Mouse (Mus musculus) CH12.LX (cell line): ENCODE data around the gene Cfap61. TPM values are rescaled to one million over a fixed set of nuclear protein-coding genes. Genes with fewer than 3 reads are reported as not detected.
"Not testable (repeated sequence)": the region's sequence is repeated elsewhere in the genome, so short reads cannot be mapped to it uniquely, and the experiment has no call there.

Experiments
- DNase-seq: peaks from one replicate; pipeline ENCODE4 v3.0.0-alpha.2; 2013; ENCODE audit errors: extremely low read depth
- H3K27ac ChIP-seq: 2 replicates; pipeline ENCODE4 v1.5.1; 2012; ENCODE audit warnings: low read depth, mild to moderate bottlenecking, control low read depth, moderate library complexity; ENCODE audit not compliant: insufficient read depth
- H3K27me3 ChIP-seq: replicated peaks from 2 replicates; pipeline ENCODE3; 2012; ENCODE audit warnings: inconsistent platforms
- H3K36me3 ChIP-seq, 2 experiments: replicated peaks in 1 of 2; 2 replicates each; pipeline versions ENCODE3 to v1.6.1; 2012; ENCODE audit warnings: inconsistent platforms in 1 of 2, low read length in 1 of 2, mild to moderate bottlenecking in 1 of 2, mixed read lengths in 1 of 2, moderate library complexity in 1 of 2; ENCODE audit not compliant: control insufficient read depth in 1 of 2, insufficient read depth in 1 of 2
- H3K4me1 ChIP-seq, 2 experiments: 2 replicates each; pipeline ENCODE4 v1.6.1; 2012; ENCODE audit warnings: inconsistent platforms in 1 of 2, moderate library complexity in 1 of 2; ENCODE audit not compliant: insufficient read depth in 2 of 2, control insufficient read depth in 1 of 2
- H3K4me2 ChIP-seq: 2 replicates; pipeline ENCODE4 v1.6.1; 2012; ENCODE audit warnings: low read depth, mild to moderate bottlenecking, control low read depth; ENCODE audit not compliant: poor library complexity, insufficient read depth, severe bottlenecking
- H3K4me3 ChIP-seq, 3 experiments: fragments of 150-350 bp in 1 of 3; sonication (generic) in 1 of 3; replicated peaks in 1 of 3; 2 replicates each; pipeline versions ENCODE3 to v1.5.1; 2011 to 2012; ENCODE audit warnings: low read depth in 2 of 3, low read length in 2 of 3, mild to moderate bottlenecking in 2 of 3, moderate library complexity in 2 of 3, control low read depth in 1 of 3, improper control_type of control experiment in 1 of 3, inconsistent platforms in 1 of 3, mixed read lengths in 1 of 3; ENCODE audit not compliant: poor library complexity in 1 of 3
- H3K79me2 ChIP-seq: replicated peaks from 2 replicates; pipeline ENCODE4 v1.6.1; 2012; ENCODE audit warnings: mild to moderate bottlenecking, moderate library complexity; ENCODE audit not compliant: control insufficient read depth, poor library complexity, insufficient read depth, severe bottlenecking; ENCODE audit errors: extremely low read depth
- H3K9ac ChIP-seq: 2 replicates; pipeline ENCODE4 v1.6.1; 2012; ENCODE audit warnings: low read depth, mild to moderate bottlenecking, control low read depth, moderate library complexity; ENCODE audit not compliant: insufficient read depth
- H3K9me3 ChIP-seq: replicated peaks from 2 replicates; pipeline ENCODE3; 2012; ENCODE audit warnings: low read length, inconsistent platforms, mixed read lengths
- BHLHE40 ChIP-seq: IDR thresholded peaks from 2 replicates; pipeline ENCODE4 v1.6.1; 2011; ENCODE audit warnings: mild to moderate bottlenecking, low read depth, low read length, improper control_type of control experiment
- ELF1 ChIP-seq: IDR thresholded peaks from 2 replicates; pipeline ENCODE4 v1.6.1; 2014; ENCODE audit warnings: low read depth, mild to moderate bottlenecking, inconsistent platforms, low read length, improper control_type of control experiment
- ETS1 ChIP-seq: conservative IDR thresholded peaks from 2 replicates; pipeline ENCODE4 v1.6.1; 2012; ENCODE audit warnings: low read depth, mild to moderate bottlenecking, inconsistent platforms, low read length, improper control_type of control experiment, moderate library complexity
- JUN ChIP-seq: IDR thresholded peaks from 2 replicates; pipeline ENCODE4 v1.6.1; 2011; ENCODE audit warnings: low read depth, mild to moderate bottlenecking, low read length, improper control_type of control experiment, moderate library complexity; ENCODE audit not compliant: insufficient read depth
- MAX ChIP-seq: IDR thresholded peaks from 2 replicates; pipeline ENCODE4 v1.6.1; 2011; ENCODE audit warnings: low read length, improper control_type of control experiment
- MAZ ChIP-seq: IDR thresholded peaks from 2 replicates; pipeline ENCODE4 v1.6.1; 2012; ENCODE audit warnings: low read depth, mild to moderate bottlenecking, inconsistent platforms, low read length, improper control_type of control experiment, moderate library complexity
- MXI1 ChIP-seq: IDR thresholded peaks from 2 replicates; pipeline ENCODE4 v1.6.1; 2011; ENCODE audit warnings: mild to moderate bottlenecking, low read depth, low read length, improper control_type of control experiment
- MYC ChIP-seq: IDR thresholded peaks from 2 replicates; pipeline ENCODE4 v1.6.1; 2011; ENCODE audit warnings: low read depth, mild to moderate bottlenecking, improper control_type of control experiment, low read length
- NELFE ChIP-seq: IDR thresholded peaks from 2 replicates; pipeline ENCODE4 v1.6.1; 2011; ENCODE audit warnings: low read depth, low read length, improper control_type of control experiment
- POLR2A ChIP-seq: IDR thresholded peaks from 2 replicates; pipeline ENCODE4 v1.6.1; 2011; ENCODE audit warnings: low read depth, mild to moderate bottlenecking, improper control_type of control experiment, low read length
- POLR2AphosphoS2 ChIP-seq: IDR thresholded peaks from 2 replicates; pipeline ENCODE4 v1.6.1; 2011; ENCODE audit warnings: low read depth, low read length, improper control_type of control experiment
- RAD21 ChIP-seq: IDR thresholded peaks from 2 replicates; pipeline ENCODE4 v1.6.1; 2011; ENCODE audit warnings: low read depth, mild to moderate bottlenecking, low read length, improper control_type of control experiment, moderate library complexity
- RCOR1 ChIP-seq: conservative IDR thresholded peaks from 2 replicates; pipeline ENCODE4 v1.6.1; 2012; ENCODE audit warnings: low read depth, mild to moderate bottlenecking, inconsistent platforms, low read length, improper control_type of control experiment
- TBP ChIP-seq: conservative IDR thresholded peaks from 2 replicates; pipeline ENCODE4 v1.6.1; 2011; ENCODE audit warnings: low read depth, low read length, improper control_type of control experiment
- TCF12 ChIP-seq: IDR thresholded peaks from 2 replicates; pipeline ENCODE4 v1.6.1; 2014; ENCODE audit warnings: low read depth, mild to moderate bottlenecking, inconsistent platforms, low read length, improper control_type of control experiment
- USF1 ChIP-seq: IDR thresholded peaks from 2 replicates; pipeline ENCODE4 v1.6.1; 2014; ENCODE audit warnings: low read depth, mild to moderate bottlenecking, inconsistent platforms, low read length, improper control_type of control experiment
- ZC3H11A ChIP-seq: IDR thresholded peaks from 2 replicates; pipeline ENCODE4 v1.6.1; 2012; ENCODE audit warnings: low read depth, mild to moderate bottlenecking, inconsistent platforms, low read length, improper control_type of control experiment
- ZMIZ1 ChIP-seq: IDR thresholded peaks from 2 replicates; pipeline ENCODE4 v1.6.1; 2012; ENCODE audit warnings: low read depth, mild to moderate bottlenecking, inconsistent platforms, low read length, improper control_type of control experiment
- ZNF384 ChIP-seq: IDR thresholded peaks from 2 replicates; pipeline ENCODE4 v1.6.1; 2012; ENCODE audit warnings: low read depth, low read length, improper control_type of control experiment, inconsistent platforms
- dilution Hi-C: fragments of 300-500 bp; cut with MboI; formaldehyde crosslinking; loops from 2 replicates; pipeline ENCODE4 v1.14.3; 2020; ENCODE audit warnings: low sequenced_read_pairs; ENCODE audit not compliant: extremely low pct_unique_long_range_greater_than_20kb, extremely low pct_ligation_motif_present
- in situ Hi-C: fragments of 300-500 bp; cut with MboI; formaldehyde crosslinking; loops from 3 replicates; pipeline ENCODE4 v1.14.3; 2019; ENCODE audit warnings: low sequenced_read_pairs, low pct_ligation_motif_present, low pct_unique_long_range_greater_than_20kb, mixed read lengths
- polyA plus RNA-seq: library from polyadenylated mRNA; unstranded; fragments of >175 nt; gene quantifications from 2 replicates; pipeline ENCODE4 v1.2.1, GENCODE M21; 2012; ENCODE audit warnings: low read depth; ENCODE audit not compliant: insufficient read length
- total RNA-seq, 2 experiments: library from RNA; depleted of rRNA; stranded (reverse); fragments of 300-350 nt in 1 of 2; fragments of >200 nt in 1 of 2; gene quantifications; 2 replicates each; pipeline ENCODE4 v1.2.3; 2012 to 2014

Gene Cfap61
- total and polyA plus RNA-seq, 3 experiments = 0.34 TPM; not detected in 2

- TF ChIP-seq TBP (no peak), ZNF384 (no peak)
- dilution Hi-C loops (no loop called here), in situ Hi-C loops (no loop called here)
- no peaks in the 10 kb centered on the region for H3K27me3 ChIP-seq
- no peak for DNase-seq
- no peak overlapping the region for H3K4me2 ChIP-seq
- H3K9ac ChIP-seq = no peak overlapping the region
- peaks cover 9 to 16% of the 10 kb centered on the region in 2 experiments; a peak in 3 of 4 replicates for H3K4me1 ChIP-seq
- no peaks in the 10 kb centered on the region for H3K79me2 ChIP-seq
- H3K4me3 ChIP-seq = no peak overlapping the region
- H3K27ac ChIP-seq = no peak overlapping the region
- H3K36me3 ChIP-seq = no peaks in the 10 kb centered on the region
- H3K9me3 ChIP-seq = no peaks in the 10 kb centered on the region
These were observed 40.8 kb upstream of the Cfap61 start for GRCm38 (mm10) chr2:145893756-145894155.

DNA sequence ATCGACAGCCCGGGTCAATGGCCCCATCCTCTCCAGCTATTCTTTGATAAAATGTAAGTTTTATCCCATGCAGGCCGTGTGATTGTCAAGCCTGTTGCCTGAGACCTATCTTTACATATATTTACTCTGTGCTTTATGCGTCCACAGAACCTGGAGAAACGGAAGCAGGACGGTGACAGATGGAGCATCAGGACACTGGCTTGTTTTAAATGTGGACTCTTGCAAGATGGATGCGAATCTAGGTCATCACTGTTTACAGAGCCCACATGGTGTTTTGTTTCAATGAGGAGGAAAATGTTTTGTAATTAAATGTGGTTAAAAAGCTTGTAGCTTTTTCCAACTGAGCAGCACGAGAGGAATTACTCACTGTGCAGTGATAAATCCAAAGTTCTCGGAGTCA is 36.5 kb upstream of the Cfap61 start:
- in situ Hi-C loops = no loop called here

GRCm38 (mm10) chr2:145900318-145900717 is 34.3 kb upstream of the Cfap61 start:
- Histone ChIP-seq H3K79me2 (peaks cover 22% of the 10 kb centered on the region), H3K4me1 (peaks cover 4 to 32% of the 10 kb centered on the region in 2 experiments; a peak in 3 of 4 replicates), H3K27ac (peak overlapping the region; percentile 35; the same call in 1 of the 2 replicates)
- in situ Hi-C loops, dilution Hi-C loops, H3K9ac ChIP-seq, H3K4me2 ChIP-seq, H3K36me3 ChIP-seq, H3K9me3 ChIP-seq, H3K4me3 ChIP-seq, H3K27me3 ChIP-seq: not testable (repeated sequence)
- peak; percentile 48 for DNase-seq
- TF ChIP-seq POLR2A (0 out of 2 replicates have a peak, but pooled peaks have one; percentile 22), MAX (peak; percentile 28; the same call in 1 of the 2 replicates), TBP (peak; percentile 67)

More for the DNA sequence above, 36.5 kb upstream of the Cfap61 start:
- Histone ChIP-seq H3K4me3 (no peak overlapping the region), H3K4me2 (no peak overlapping the region), H3K4me1 (peaks cover 4 to 23% of the 10 kb centered on the region in 2 experiments; a peak in 3 of 4 replicates), H3K79me2 (peaks cover under 1% of the 10 kb centered on the region; the same call in 1 of the 2 replicates), H3K36me3 (no peaks in the 10 kb centered on the region), H3K27me3 (no peaks in the 10 kb centered on the region), H3K9me3 (no peaks in the 10 kb centered on the region), H3K27ac (no peak overlapping the region), H3K9ac (no peak overlapping the region)
- no peak for DNase-seq
- TF ChIP-seq MYC (no peak), POLR2A (no peak), ZC3H11A (no peak)
- dilution Hi-C loops = no loop called here

- peaks cover 2 to 6% of the 10 kb centered on the region in 2 experiments for H3K36me3 ChIP-seq
- no peaks in the 10 kb centered on the region for H3K9me3 ChIP-seq
- no peaks in the 10 kb centered on the region for H3K27me3 ChIP-seq
- H3K9ac ChIP-seq = peak within 1 kb of the TSS; percentile 58; the same call in 1 of the 2 replicates
- in situ Hi-C loops = no loop called here
- H3K4me2 ChIP-seq = peak within 1 kb of the TSS; percentile 79
- DNase-seq = no peak
- peaks cover 7 to 44% of the 10 kb centered on the region in 2 experiments for H3K4me1 ChIP-seq
- peaks cover 38% of the 10 kb centered on the region for H3K79me2 ChIP-seq
- H3K4me3 ChIP-seq = peak within 1 kb of the TSS; percentile 85 to 97 (median 94)
- no peak within 1 kb of the TSS for H3K27ac ChIP-seq
- dilution Hi-C loops = no loop called here
- TF ChIP-seq POLR2AphosphoS2 = no peak
- no peak for TF ChIP-seq JUN
- no peak for TF ChIP-seq USF1
- no peak for TF ChIP-seq TCF12
- TF ChIP-seq ZMIZ1 = no peak
- TF ChIP-seq BHLHE40 = no peak
- TF ChIP-seq ETS1 = no peak
- no peak for TF ChIP-seq RCOR1
- no peak for TF ChIP-seq MXI1
- no peak for TF ChIP-seq ZNF384
- TF ChIP-seq RAD21 = no peak
- no peak for TF ChIP-seq MAZ
- TF ChIP-seq ELF1 = no peak
- no peak for TF ChIP-seq NELFE
These were observed 32.7 kb upstream of the Cfap61 start, which contains the start of gene Naa20 for GRCm38 (mm10) chr2:145901861-145902260. Gene Naa20, plus strand, starts transcription at chr2:145902099.
